Mouse (Mus musculus): ENCODE results near the gene Tubb5. TPM values are rescaled to one million over a fixed set of nuclear protein-coding genes. Genes with fewer than 3 reads are reported as not detected.

Tubb5 gene
- polyA plus RNA-seq (2016; fragmentation: Nextera tagmentation; extraction: Ambion mirVana) = 1,574 and 1,617 TPM in 2 replicates

DNA sequence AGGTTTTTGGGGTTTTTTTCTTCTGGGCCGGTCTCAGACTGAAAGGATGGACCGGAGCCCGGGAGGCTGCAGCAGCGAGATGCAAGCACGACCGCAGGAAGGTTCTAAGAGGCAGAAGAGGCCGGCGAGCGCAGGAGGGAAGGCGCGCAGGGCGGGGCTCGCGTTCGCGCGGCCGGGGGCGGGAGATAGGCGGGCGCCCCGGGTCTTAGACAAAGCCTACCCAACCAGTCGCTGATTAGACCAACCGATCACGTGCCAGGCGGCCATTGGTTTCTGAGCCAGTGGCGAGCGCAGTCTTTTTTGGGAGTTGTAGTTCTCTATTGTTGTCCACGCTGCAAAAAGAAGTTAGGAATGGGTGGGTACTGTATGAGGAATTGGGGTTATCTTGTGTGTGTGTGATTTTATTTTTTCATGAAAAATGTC is at the start of gene Tubb5:
Gene Tubb5, minus strand, starts transcription at position 185 of the 423 bp plus-strand sequence.
- peak within 1 kb of the TSS; percentile 80 for H3K4me3 ChIP-seq
- no peaks in the 10 kb centered on the region for H3K27me3 ChIP-seq (ENCODE audit: low read depth, poor library complexity, severe bottlenecking)
- DNase-seq (ENCODE audit: low spot score) = peak; percentile 97
- peaks cover 51% of the 10 kb centered on the region for H3K4me1 ChIP-seq
- H3K36me3 ChIP-seq = peaks cover 39% of the 10 kb centered on the region
- peak within 1 kb of the TSS; percentile 99 for H3K27ac ChIP-seq (replicated peaks)
- H3K9me3 ChIP-seq (replicated peaks) = no peaks in the 10 kb centered on the region
- 2% methylated on average over 29 of the region's 29 CpGs for WGBS

DNA sequence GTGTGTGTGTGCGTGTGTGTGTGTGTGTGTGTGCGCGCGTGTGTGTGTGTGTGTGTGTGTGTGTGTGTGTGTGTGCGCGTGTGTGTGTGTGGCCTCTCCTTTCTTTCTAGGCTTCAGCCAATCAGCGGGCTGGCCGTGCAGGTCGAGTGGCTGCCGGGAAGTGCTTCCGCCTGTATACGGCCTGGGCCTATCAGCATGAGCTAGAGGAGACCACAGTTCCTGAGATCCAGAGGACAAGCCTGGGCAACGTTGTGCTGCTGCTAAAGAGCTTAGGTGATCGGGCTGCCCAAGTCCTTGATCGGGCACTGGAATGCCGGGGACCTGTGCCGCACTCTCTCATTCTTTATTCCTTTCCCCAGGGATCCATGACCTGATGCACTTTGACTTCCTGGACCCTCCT is 49.6 kb upstream of the Tubb5 start:
- no peak overlapping the region for H3K27ac ChIP-seq (replicated peaks)
- DNase-seq (ENCODE audit: low spot score) = no peak
- no peaks in the 10 kb centered on the region for H3K27me3 ChIP-seq (ENCODE audit: low read depth, poor library complexity, severe bottlenecking)
- H3K4me3 ChIP-seq = no peak overlapping the region
- 94% methylated on average over 11 of the region's 17 CpGs for WGBS
- H3K9me3 ChIP-seq (replicated peaks) = no peaks in the 10 kb centered on the region
- H3K4me1 ChIP-seq = no peaks in the 10 kb centered on the region
- H3K36me3 ChIP-seq = peaks cover 100% of the 10 kb centered on the region

DNA sequence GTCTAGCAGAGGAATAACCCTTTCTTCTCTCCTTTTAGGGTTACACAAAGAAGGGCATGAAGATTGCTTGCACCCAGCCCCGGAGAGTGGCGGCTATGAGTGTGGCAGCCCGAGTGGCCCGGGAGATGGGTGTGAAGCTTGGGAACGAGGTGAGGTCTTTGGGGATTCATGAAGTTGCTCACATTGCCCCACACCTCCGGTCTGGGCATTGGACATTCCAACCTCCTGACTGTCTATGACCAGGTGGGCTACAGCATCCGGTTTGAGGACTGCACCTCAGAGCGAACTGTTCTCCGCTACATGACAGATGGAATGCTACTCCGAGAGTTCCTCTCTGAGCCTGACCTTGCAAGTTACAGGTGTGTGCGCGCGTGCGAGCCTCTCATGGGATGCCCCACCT is 45.7 kb upstream of the Tubb5 start:
- 95% methylated on average over 14 of the region's 14 CpGs for WGBS
- Histone ChIP-seq H3K27me3 (ENCODE audit: low read depth, poor library complexity, severe bottlenecking) (no peaks in the 10 kb centered on the region), H3K9me3 (replicated peaks) (no peaks in the 10 kb centered on the region), H3K4me3 (no peak overlapping the region), H3K4me1 (peaks cover 15% of the 10 kb centered on the region), H3K36me3 (peaks cover 76% of the 10 kb centered on the region), H3K27ac (replicated peaks) (no peak overlapping the region)
- no peak for DNase-seq (ENCODE audit: low spot score)

DNA sequence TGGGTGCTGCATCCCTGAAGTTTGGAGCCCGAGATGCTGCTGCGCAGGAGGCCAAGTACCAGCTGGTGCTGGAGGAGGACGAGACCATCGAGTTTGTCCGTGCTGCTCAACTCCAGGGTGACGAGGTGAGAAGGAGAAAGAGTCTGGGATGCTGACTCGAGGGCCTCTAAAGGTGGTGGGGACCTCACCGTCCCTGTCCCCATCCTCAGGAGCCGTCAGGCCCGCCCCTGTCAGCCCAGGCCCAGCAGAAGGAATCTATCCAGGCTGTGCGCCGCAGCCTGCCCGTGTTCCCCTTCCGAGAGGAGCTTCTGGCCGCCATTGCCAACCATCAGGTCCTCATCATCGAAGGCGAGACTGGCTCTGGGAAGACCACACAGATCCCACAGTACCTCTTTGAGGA is 44.8 kb upstream of the Tubb5 start:
- Histone ChIP-seq H3K36me3 (peaks cover 68% of the 10 kb centered on the region), H3K27ac (replicated peaks) (no peak overlapping the region), H3K9me3 (replicated peaks) (no peaks in the 10 kb centered on the region), H3K4me3 (peak overlapping the region; percentile 21; the same call in 1 of the 2 replicates), H3K27me3 (ENCODE audit: low read depth, poor library complexity, severe bottlenecking) (no peaks in the 10 kb centered on the region), H3K4me1 (peaks cover 15% of the 10 kb centered on the region)
- 94% methylated on average over 17 of the region's 17 CpGs for WGBS
- DNase-seq (ENCODE audit: low spot score) = no peak

DNA sequence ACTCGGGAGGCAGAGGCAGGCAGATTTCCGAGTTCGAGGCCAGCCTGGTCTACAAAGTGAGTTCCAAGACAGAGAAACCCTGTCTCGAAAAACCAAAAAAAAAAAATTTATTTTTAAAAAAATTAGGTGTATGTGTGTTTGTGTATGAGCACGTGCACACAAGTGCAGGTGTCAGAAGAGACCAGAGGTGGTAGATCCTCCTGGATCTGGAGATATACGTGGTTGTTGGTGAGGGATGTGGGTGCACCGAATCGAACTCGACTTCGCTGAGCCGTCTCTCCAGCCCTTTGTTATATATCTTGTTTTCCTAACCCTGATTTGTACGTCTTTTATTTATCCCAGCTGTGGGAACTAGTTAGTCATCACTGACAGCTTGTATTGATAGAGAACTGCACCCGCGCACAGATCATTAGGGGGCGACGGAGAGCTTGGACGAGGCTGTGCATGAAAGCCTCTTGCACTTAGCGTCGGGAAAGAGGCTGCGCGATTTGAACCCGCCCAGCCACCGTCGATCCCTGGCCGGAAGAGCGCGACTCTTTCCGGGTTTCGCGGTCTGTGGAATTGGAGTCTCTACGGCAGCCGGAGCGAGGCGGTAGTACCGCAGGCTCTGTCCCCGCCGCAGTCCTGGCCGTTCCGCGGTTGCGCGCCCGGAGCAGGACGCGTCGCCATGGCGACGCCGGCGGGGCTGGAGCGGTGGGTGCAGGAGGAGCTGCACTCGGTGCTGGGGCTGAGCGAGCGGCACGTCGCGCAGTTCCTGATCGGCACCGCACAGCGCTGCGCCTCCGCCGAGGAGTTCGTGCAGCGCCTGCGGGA is 41.3 kb upstream of the Tubb5 start, which contains the start of gene Dhx16:
Gene Dhx16, plus strand, starts transcription at position 575 of the 813 bp plus-strand sequence.
- peak within 1 kb of the TSS; percentile 99 for H3K4me3 ChIP-seq
- peak within 1 kb of the TSS; percentile 86 for H3K27ac ChIP-seq (replicated peaks)
- peaks cover 60% of the 10 kb centered on the region for H3K36me3 ChIP-seq
- no peaks in the 10 kb centered on the region for H3K27me3 ChIP-seq (ENCODE audit: low read depth, poor library complexity, severe bottlenecking)
- no peaks in the 10 kb centered on the region for H3K9me3 ChIP-seq (replicated peaks)
- peaks cover 15% of the 10 kb centered on the region for H3K4me1 ChIP-seq
- 6% methylated on average over 66 of the region's 66 CpGs for WGBS
- peak; percentile 96 for DNase-seq (ENCODE audit: low spot score)

DNA sequence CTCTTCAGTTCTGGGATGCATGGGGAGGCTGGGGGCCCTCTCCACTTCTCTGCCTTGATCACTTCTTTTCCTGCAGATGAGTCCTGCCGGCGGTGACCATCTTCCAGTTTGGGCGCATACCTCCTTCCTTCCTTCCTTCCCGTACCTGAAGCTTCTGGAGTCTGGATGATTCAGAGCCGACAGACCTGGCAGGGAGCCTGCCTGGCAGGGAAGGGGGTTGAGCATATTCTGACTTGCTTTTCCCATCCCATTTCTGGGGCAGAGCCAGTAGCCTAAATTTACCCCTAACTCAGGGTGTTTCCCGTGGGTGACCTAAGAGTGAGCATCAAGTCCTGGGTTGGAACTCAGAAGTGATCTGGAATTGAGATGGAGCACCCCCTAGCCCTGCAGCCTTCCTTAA is 36.6 kb upstream of the Tubb5 start:
- H3K9me3 ChIP-seq (replicated peaks) = peaks cover 11% of the 10 kb centered on the region
- 97% methylated on average over 6 of the region's 6 CpGs for WGBS
- no peak for DNase-seq (ENCODE audit: low spot score)
- peaks cover 66% of the 10 kb centered on the region for H3K36me3 ChIP-seq
- H3K27ac ChIP-seq (replicated peaks) = no peak overlapping the region
- H3K27me3 ChIP-seq (ENCODE audit: low read depth, poor library complexity, severe bottlenecking) = no peaks in the 10 kb centered on the region
- peaks cover 34% of the 10 kb centered on the region for H3K4me1 ChIP-seq
- no peak overlapping the region for H3K4me3 ChIP-seq

DNA sequence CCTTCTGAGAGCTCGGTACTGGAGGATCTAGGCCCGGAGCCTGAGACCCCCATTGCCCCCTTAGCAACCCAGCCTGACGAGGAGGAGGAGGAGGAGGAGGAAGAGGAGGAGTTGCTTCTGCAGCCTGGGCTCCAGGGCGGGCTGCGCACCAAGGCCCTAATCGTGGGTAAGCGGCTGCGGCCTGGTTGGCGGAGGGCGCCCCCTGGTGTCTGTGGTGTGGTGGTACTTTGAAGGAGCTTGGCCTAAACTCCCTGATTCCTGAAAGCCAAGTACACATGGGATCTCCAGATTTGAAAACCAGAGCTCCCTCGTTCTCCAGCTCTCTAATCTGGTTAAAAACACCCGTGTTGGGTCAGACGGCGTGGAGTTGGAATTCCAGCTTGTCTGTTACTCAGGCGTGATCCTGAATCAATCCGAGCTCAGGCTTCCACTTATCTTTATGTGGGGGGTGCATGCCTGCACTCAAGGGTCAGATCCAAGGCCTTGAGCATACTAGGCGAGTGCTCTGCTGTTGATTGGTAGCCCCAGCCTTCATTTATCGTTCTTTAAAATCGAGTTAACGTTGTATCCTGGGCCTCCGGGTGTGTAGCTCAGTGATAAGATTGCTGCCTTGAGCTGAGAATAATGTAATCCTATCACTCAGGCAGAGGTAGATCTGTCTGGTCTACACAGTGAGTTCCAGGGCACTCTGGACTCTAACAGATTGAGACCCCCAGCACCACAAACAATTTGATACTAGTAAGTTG is 35.8 kb upstream of the Tubb5 start:
- peak overlapping the region; percentile 38 for H3K4me3 ChIP-seq
- H3K27ac ChIP-seq (replicated peaks) = peak overlapping the region; percentile 46; the same call in 1 of the 2 replicates
- 34% methylated on average over 21 of the region's 21 CpGs for WGBS
- peaks cover 11% of the 10 kb centered on the region for H3K9me3 ChIP-seq (replicated peaks)
- peaks cover 41% of the 10 kb centered on the region for H3K4me1 ChIP-seq
- H3K27me3 ChIP-seq (ENCODE audit: low read depth, poor library complexity, severe bottlenecking) = no peaks in the 10 kb centered on the region
- peaks cover 71% of the 10 kb centered on the region for H3K36me3 ChIP-seq
- DNase-seq (ENCODE audit: low spot score) = peak; percentile 85

DNA sequence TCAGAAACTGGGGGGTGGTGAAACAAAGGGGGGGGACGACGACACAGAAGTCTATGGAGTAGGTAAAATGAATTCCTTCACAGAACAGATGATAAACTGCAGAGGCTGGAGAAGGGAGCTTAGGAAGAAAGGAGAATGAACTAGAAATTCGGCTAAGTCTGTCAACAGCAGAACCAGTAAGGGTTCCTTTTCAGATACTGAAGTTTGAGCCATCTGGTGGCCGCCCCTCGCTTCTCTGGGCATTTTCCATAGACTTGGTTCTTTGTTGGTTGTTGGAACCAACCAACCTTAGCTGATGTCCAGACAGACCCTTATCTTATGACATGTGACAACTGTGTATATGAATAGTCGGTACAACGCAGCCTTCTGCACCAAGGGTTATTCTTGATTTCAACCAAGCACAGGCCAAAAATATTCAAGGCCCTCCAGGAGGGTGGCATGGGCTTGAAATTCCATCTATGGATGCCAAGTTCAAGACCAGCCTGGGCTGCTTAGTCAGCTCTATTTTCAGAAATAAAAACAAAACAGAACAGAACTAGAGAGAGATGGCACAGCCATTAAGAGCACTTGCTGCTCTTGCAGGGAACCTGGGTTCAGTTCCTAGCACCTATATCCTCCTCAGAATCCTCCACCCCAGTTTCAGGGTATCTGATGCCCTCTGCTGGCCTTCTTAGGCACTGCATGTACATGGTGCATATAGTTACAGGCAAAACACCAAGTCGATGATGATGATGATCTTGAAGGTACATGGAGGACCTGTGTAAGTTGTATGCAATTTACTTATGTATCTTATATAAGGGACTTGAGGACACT is 33.0 kb upstream of the Tubb5 start:
- peak overlapping the region; percentile 82 for H3K4me3 ChIP-seq
- WGBS = 92% methylated on average over 8 of the region's 8 CpGs
- peaks cover 11% of the 10 kb centered on the region for H3K9me3 ChIP-seq (replicated peaks)
- DNase-seq (ENCODE audit: low spot score) = no peak
- H3K4me1 ChIP-seq = peaks cover 70% of the 10 kb centered on the region
- H3K36me3 ChIP-seq = peaks cover 72% of the 10 kb centered on the region
- H3K27ac ChIP-seq (replicated peaks) = peak overlapping the region; percentile 99; the same call in 1 of the 2 replicates
- H3K27me3 ChIP-seq (ENCODE audit: low read depth, poor library complexity, severe bottlenecking) = no peaks in the 10 kb centered on the region

DNA sequence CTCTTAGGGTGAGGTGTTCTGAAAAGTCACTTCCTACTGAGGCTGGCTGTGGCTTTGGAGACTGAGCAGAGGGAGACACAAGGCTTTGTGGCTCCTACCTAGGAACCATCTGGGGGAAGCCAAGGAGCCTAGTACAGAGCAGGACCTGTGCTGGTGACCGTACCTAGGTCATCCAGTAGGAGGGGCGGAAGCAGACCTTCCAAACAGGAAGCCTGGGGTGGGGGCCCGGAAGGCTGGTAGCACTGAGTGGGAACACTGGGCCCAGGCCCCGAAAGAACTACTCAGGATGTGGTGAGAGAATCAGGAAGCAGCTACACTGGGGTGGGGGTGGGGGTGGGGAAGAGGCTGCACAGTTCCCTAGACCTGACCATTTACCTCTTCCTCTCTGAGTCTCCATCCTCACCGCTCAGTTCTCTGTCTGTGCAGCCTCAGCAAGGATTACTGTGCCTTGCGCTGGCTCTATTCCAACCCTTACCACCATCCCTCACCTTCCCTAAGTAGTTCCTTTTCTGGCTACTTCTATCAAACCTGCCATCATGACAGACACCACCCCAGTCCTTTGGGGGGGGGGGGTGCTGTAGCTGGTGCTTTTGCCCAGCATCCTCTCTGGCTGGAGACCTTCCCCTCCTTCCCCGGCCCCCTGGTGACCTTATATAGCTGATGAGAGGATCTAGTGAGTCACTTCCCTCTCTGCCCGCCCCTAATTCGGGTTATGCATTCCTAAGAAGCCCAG is 32.2 kb upstream of the Tubb5 start:
- peaks cover 67% of the 10 kb centered on the region for H3K36me3 ChIP-seq
- no peak for DNase-seq (ENCODE audit: low spot score)

DNA sequence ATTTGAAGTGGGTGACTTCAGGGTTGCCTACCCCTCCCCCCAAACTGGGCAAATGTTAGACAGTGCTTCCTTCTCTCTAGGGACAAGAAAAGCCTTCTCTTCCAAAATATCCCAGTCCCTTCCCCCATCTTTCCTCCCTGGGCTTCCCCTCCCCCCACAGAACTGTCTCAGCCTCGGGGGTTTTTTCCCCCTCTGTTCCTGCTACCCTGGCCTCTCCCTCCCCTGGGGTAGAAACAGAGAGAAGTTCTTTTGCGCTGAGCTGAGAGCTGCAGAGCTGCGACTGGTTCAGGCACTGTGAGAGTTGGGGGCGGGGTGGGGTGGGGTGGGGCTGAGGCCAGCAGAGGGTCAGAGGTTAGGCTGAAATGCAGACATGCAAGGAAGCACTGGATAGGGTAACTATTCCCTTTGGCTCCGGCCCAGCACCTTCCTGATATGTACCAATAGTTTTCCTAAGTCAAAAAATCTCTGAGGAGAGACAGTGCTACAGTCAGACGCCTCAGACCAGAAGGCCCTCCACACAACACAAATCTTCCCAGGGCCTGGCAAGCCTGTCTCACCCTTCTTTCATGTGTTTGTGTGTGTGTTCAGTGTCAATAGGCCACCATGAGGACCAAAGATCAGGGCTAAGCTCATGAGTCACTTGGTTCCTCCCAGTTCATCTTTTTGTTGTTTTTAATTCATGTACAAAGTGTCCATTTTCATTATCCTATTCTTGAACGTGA is 31.4 kb upstream of the Tubb5 start:
- Histone ChIP-seq H3K27me3 (ENCODE audit: low read depth, poor library complexity, severe bottlenecking) (no peaks in the 10 kb centered on the region), H3K4me1 (peaks cover 84% of the 10 kb centered on the region), H3K27ac (replicated peaks) (peak overlapping the region; percentile 99), H3K36me3 (peaks cover 60% of the 10 kb centered on the region), H3K9me3 (replicated peaks) (peaks cover 11% of the 10 kb centered on the region), H3K4me3 (peak overlapping the region; percentile 82)
- 5% methylated on average over 7 of the region's 7 CpGs for WGBS
- peak; percentile 66 for DNase-seq (ENCODE audit: low spot score)

More for the DNA sequence above, 32.2 kb upstream of the Tubb5 start:
- H3K27ac ChIP-seq (replicated peaks) = peak overlapping the region; percentile 99
- WGBS = 69% methylated on average over 9 of the region's 9 CpGs
- peaks cover 75% of the 10 kb centered on the region for H3K4me1 ChIP-seq
- peaks cover 11% of the 10 kb centered on the region for H3K9me3 ChIP-seq (replicated peaks)
- no peaks in the 10 kb centered on the region for H3K27me3 ChIP-seq (ENCODE audit: low read depth, poor library complexity, severe bottlenecking)
- peak overlapping the region; percentile 82 for H3K4me3 ChIP-seq

DNA sequence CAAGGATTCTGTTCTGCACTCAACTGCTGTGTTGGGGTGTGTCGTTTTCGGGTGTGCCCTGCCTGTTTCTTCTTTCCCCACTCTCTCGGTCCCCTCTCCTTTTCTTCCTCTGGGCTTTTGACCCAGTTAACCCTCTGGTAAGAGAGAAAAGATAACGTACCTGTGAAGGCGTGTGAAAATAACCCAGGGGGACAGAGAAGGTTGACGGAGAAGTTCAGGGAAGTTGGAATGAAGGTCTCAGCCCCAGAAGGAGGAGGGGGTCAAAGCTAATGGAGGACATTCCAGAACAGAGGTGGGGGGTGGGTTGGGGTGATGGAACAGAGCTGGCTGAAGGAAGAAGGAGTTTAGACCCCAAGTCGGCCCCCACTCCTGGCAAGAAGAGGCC is 30.8 kb upstream of the Tubb5 start:
- H3K9me3 ChIP-seq (replicated peaks) = peaks cover 11% of the 10 kb centered on the region
- H3K27me3 ChIP-seq (ENCODE audit: low read depth, poor library complexity, severe bottlenecking) = no peaks in the 10 kb centered on the region
- 12% methylated on average over 7 of the region's 7 CpGs for WGBS
- H3K4me3 ChIP-seq = peak overlapping the region; percentile 82
- H3K4me1 ChIP-seq = peaks cover 89% of the 10 kb centered on the region
- DNase-seq (ENCODE audit: low spot score) = no peak
- H3K36me3 ChIP-seq = peaks cover 60% of the 10 kb centered on the region
- H3K27ac ChIP-seq (replicated peaks) = peak overlapping the region; percentile 99
